Mouse (Mus musculus) neural tube, embryonic 11.5 days (tissue): ENCODE measurements at regions not wholly inside any gene's neighbourhood (a gene's known extent, or its start where the extent isn't known, plus 50 kb on each side); places are given as distances from the start of the nearest gene placed in this dataset. TPM values are rescaled to one million over a fixed set of nuclear protein-coding genes. Genes with fewer than 3 reads are reported as not detected.

Experiments used
- ATAC-seq: fragments of 200-750 bp; cut with Nextera tagmentation; 2 replicates; pipeline ENCODE4 v1.8.0; 2017; ENCODE audit warnings: moderate number of reproducible peaks, mild to moderate bottlenecking, moderate TSS enrichment, moderate library complexity; ENCODE audit not compliant: insufficient read depth, low FRiP score, low TSS enrichment
- DNase-seq: peaks from one replicate; pipeline ENCODE4 v3.0.0-alpha.2; 2015; ENCODE audit warnings: low spot score
- H3K27ac ChIP-seq: fragments of 300-500 bp; sonication (generic); 2 replicates; pipeline ENCODE4 v1.5.1; 2014; ENCODE audit warnings: low read depth, mild to moderate bottlenecking, low read length
- H3K27me3 ChIP-seq: fragments of 300-500 bp; sonication (generic); 2 replicates; pipeline ENCODE4 v1.6.1; 2014; ENCODE audit warnings: mild to moderate bottlenecking, low read length, mixed read lengths; ENCODE audit not compliant: control insufficient read depth, insufficient read depth
- H3K36me3 ChIP-seq: fragments of 300-500 bp; sonication (generic); 2 replicates; pipeline ENCODE4 v1.6.1; 2014; ENCODE audit warnings: mild to moderate bottlenecking, low read length, moderate library complexity, mixed read lengths; ENCODE audit not compliant: control insufficient read depth, insufficient read depth
- H3K4me1 ChIP-seq: fragments of 300-500 bp; sonication (generic); 2 replicates; pipeline ENCODE4 v1.6.1; 2014; ENCODE audit warnings: low read length, mixed read lengths; ENCODE audit not compliant: control insufficient read depth, insufficient read depth
- H3K4me2 ChIP-seq: fragments of 300-500 bp; sonication (generic); 2 replicates; pipeline ENCODE4 v1.6.1; 2014; ENCODE audit warnings: low read depth, mild to moderate bottlenecking, moderate library complexity
- H3K4me3 ChIP-seq: fragments of 300-500 bp; sonication (generic); 2 replicates; pipeline ENCODE4 v1.5.1; 2014; ENCODE audit warnings: low read depth, low read length
- H3K9ac ChIP-seq: fragments of 300-500 bp; sonication (generic); 2 replicates; pipeline ENCODE4 v1.6.1; 2014; ENCODE audit warnings: mild to moderate bottlenecking, low read length
- H3K9me3 ChIP-seq: fragments of 300-500 bp; sonication (generic); 2 replicates; pipeline ENCODE4 v1.6.1; 2016; ENCODE audit warnings: low read length; ENCODE audit not compliant: control insufficient read depth
- WGBS: fragments of 180-500 bp; shearing (Covaris S2); extraction: QIAGEN DNeasy Blood & Tissue Kit; methylation state at CpG from one replicate; pipeline ENCODE4 v1.1.7; 2014; 5-methylcytosine and 5-hydroxymethylcytosine counted together
- microRNA-seq: library from miRNA; unstranded; fragments of <30 nt; microRNA quantifications from one replicate; pipeline ENCODE4, GENCODE M21; 2016

DNA sequence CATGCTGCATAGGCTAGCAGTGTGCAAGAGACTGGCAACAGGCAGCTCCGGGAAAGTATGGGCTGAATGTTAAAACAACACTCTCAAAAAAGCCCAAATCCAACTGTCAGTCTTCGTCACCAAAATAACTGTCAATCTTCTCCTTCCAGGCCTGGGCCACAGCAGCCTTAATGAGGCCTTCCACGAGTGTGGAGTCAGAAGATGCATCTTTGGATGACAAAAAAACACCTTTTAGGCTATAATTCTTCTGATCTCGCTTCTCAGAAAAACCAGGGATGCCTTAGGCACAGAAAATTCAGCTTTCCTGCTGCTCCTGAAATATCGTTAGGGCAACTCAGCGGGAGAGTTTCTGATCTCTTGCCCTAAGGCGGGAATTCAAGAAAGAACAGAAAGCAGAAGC is 82.2 kb upstream of the Zpld1 start:
- Histone ChIP-seq H3K4me2 (no peak overlapping the region), H3K4me1 (no peaks in the 10 kb centered on the region), H3K9me3 (no peaks in the 10 kb centered on the region), H3K27ac (no peak overlapping the region), H3K4me3 (no peak overlapping the region), H3K27me3 (no peaks in the 10 kb centered on the region), H3K9ac (no peak overlapping the region), H3K36me3 (no peaks in the 10 kb centered on the region)
- DNase-seq (no peak), ATAC-seq (no peak)
- WGBS = 77% methylated on average over 7 of the region's 7 CpGs

DNA sequence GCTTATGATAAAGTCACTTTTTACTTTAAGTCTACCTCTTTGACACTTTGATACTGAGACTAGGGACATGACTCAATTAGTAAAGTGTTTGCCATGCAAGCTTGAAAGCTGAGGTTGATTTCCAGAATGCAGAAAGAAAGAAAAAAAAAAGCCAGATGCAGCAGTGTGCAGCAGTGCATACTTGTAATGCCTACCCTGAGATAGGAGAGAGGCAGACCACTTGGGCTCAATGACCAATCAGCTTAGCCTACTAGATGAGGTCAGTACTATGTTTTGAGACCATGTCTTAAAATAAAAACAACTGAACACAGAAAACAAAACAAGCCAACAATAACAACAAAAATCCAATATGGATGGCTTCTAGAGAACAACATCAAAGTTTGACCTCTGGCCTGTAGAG is 81.4 kb upstream of the Zpld1 start:
- no peaks in the 10 kb centered on the region for H3K9me3 ChIP-seq
- H3K4me2 ChIP-seq = no peak overlapping the region
- H3K4me1 ChIP-seq = no peaks in the 10 kb centered on the region
- no peak overlapping the region for H3K4me3 ChIP-seq
- ATAC-seq = no peak
- no peaks in the 10 kb centered on the region for H3K27me3 ChIP-seq
- DNase-seq = no peak
- no peak overlapping the region for H3K27ac ChIP-seq
- no peaks in the 10 kb centered on the region for H3K36me3 ChIP-seq
- no peak overlapping the region for H3K9ac ChIP-seq

DNA sequence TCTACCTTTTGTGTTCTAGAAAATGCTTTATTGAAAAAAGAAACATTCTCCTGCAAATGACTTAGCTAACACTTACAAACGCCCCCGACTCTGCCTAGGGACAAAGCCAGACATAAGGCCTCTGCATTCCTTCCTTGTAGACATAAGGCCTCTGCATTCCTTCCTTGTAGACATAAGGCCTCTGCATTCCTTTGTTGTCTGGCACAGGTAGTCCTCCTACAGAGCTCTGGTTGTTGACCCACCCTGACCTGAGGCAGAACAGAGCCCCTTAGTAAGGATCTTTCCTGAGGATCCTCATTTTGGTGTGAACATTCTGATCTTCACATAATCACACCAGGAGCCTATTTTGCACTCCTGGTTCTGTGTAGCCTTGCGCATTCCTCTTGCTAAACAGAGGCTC is 80.9 kb upstream of the Zpld1 start:
- Histone ChIP-seq H3K4me3 (no peak overlapping the region), H3K9ac (no peak overlapping the region), H3K4me1 (no peaks in the 10 kb centered on the region), H3K9me3 (no peaks in the 10 kb centered on the region), H3K27ac (no peak overlapping the region), H3K27me3 (no peaks in the 10 kb centered on the region), H3K4me2 (no peak overlapping the region), H3K36me3 (no peaks in the 10 kb centered on the region)
- ATAC-seq = no peak
- 78% methylated on average over 3 of the region's 3 CpGs for WGBS
- DNase-seq = no peak

DNA sequence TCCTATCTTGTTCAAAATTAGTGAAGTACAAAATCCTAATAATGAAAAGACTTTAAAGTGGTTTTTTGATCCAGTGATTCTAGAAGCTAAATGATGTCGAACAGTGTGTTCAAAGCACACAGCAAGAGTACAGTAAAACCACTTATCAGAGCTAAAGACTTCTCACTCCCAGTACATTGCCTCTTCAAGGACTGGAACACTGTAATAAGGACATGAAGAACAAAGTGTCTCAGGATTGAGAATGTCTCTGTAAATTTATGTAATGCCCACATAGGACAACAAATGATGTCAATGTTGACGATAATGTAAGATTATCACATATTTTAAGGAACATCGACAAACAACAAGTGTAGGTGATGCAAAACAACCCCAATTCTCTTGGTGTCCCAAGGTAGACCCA is 78.1 kb upstream of the Zpld1 start:
- H3K27me3 ChIP-seq = no peaks in the 10 kb centered on the region
- no peak overlapping the region for H3K4me3 ChIP-seq
- WGBS = 93% methylated on average over 3 of the region's 3 CpGs
- no peak overlapping the region for H3K4me2 ChIP-seq
- ATAC-seq = no peak
- no peaks in the 10 kb centered on the region for H3K36me3 ChIP-seq
- no peak overlapping the region for H3K9ac ChIP-seq
- no peak overlapping the region for H3K27ac ChIP-seq
- no peaks in the 10 kb centered on the region for H3K9me3 ChIP-seq
- DNase-seq = no peak
- H3K4me1 ChIP-seq = no peaks in the 10 kb centered on the region

DNA sequence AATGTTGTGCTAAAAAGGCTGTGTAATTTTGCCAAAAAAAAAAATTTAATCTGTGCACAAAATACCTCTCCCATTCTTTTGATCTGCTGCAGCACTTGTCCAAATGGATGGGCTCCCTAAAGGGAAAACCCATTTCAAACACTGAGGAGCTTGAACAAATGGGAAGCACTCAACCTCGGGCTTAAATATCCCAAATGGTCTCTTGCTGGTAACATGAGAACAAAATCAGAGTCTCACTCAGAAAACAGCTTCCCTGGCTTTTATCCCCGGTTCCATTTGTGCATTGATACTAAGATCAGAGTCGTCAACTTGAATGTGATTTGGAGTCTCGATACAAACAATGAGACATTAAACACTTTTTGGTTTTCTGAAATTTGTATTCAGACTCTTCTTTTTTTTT is 59.9 kb upstream of the Zpld1 start:
- Histone ChIP-seq H3K9ac (no peak overlapping the region), H3K27ac (no peak overlapping the region), H3K36me3 (no peaks in the 10 kb centered on the region), H3K4me2 (no peak overlapping the region), H3K4me3 (no peak overlapping the region), H3K4me1 (no peaks in the 10 kb centered on the region), H3K9me3 (no peaks in the 10 kb centered on the region), H3K27me3 (no peaks in the 10 kb centered on the region)
- 53% methylated on average over 4 of the region's 4 CpGs for WGBS
- no peak for DNase-seq
- ATAC-seq = no peak

DNA sequence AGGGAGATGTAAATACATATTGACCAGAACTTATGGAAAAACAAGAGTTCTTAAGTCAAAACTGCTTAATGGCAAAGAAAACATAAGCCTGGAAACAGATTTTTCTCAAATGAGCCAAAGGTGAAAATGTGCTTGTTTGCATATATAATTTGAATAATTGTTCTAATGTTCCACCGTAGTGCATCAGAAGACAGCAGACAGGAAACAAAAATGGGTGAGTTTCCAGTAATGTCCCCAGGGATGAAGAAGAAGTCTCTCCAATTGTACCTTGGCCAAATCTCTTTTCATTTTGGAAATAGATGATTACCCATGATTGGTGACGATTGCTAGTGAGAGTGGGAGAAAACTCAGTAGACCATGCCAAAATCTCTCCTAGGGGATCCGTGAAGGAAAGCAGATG is 58.3 kb upstream of the Zpld1 start:
- H3K36me3 ChIP-seq = no peaks in the 10 kb centered on the region
- H3K9me3 ChIP-seq = no peaks in the 10 kb centered on the region
- WGBS = 91% methylated on average over 3 of the region's 3 CpGs
- H3K27ac ChIP-seq = no peak overlapping the region
- no peak overlapping the region for H3K9ac ChIP-seq
- no peak overlapping the region for H3K4me2 ChIP-seq
- ATAC-seq = no peak
- no peaks in the 10 kb centered on the region for H3K4me1 ChIP-seq
- H3K27me3 ChIP-seq = no peaks in the 10 kb centered on the region
- DNase-seq = no peak
- no peak overlapping the region for H3K4me3 ChIP-seq

Small RNA genes lying in the stretch of these regions (microRNA-seq; reads per million reads assigned to microRNA genes)
- not detected for gene Mir5118
